Mouse (Mus musculus): ENCODE measurements around the gene Hrk. TPM values are rescaled to one million over a fixed set of nuclear protein-coding genes. Genes with fewer than 3 reads are reported as not detected.

Gene Hrk
- total and polyA plus RNA-seq, 3 experiments, result 0.20 to 0.50 (median 0.50) TPM

DNA sequence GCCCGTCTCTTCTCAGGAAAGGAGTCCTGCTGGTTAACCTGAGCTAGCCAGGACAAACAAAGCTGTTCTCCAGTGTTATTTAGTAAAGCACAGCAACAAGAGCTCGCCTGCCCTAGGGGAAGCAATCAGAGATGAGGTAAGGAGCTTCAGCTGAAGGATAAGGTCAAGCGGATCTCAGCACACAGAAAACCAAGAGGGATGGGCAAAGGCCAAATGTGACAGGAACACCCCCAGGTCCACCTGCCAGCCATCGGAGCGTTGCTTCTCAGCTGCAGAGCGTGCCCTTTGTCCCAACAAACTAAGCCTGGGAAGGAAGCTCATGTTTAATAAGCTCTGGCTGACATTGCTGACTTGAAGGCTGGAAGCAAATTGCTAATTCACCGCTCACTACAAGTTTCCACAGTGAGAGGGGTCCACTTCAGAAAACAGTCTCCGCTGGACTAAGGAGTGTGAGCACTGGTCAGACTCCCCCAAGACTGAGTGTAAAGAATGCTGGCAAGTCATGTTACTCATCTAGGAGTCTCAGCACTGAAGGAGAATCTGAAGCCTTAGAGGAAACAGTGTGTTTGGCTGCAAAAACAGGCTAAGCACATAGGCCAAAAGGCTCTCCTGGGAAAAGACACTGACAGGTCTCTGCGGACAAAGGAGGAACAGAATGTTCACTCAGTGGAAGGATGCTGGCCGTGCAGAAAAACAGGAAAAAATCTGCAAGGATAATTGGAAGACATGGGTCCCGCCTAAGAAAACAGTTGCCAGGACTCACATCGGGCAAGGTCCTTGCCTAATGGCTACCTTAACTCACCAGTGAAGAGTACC lies 21.0 kb upstream of the Hrk start:
- 44% methylated on average over 12 of the region's 12 CpGs for WGBS
- DNase-seq, result peak; percentile 64 to 79
- Histone ChIP-seq H3K27ac (peak overlapping the region; percentile 80), H3K9ac (ENCODE audit: low read depth, low read length) (peak overlapping the region; percentile 45), H3K36me3 (ENCODE audit: control insufficient read depth, insufficient read depth, low read length) (peaks cover 7% of the 10 kb centered on the region; the same call in 1 of the 2 replicates), H3K79me2 (replicated peaks; ENCODE audit: control insufficient read depth, insufficient read depth, low read length) (peaks cover 1% of the 10 kb centered on the region; the same call in 1 of the 2 replicates), H3K27me3 (ENCODE audit: control insufficient read depth, insufficient read depth, low read length) (no peaks in the 10 kb centered on the region), H3K4me1 (ENCODE audit: control insufficient read depth, insufficient read depth, low read length) (peaks cover 47% of the 10 kb centered on the region), H3K4me3 (no peak overlapping the region)
- TF ChIP-seq CTCF (IDR thresholded peaks at IDR 0.05) (no peak), EP300 (IDR thresholded peaks at IDR 0.05; ENCODE audit: insufficient read depth, low read depth, low read length) (peak; percentile 80; the same call in 1 of the 2 replicates), POLR2A (IDR thresholded peaks at IDR 0.05; ENCODE audit: insufficient read depth, low read depth, low read length) (peak; percentile 19; the same call in 1 of the 2 replicates)
- intact Hi-C loops (cut with DNase I), result no loop called here

- H3K27me3 ChIP-seq (ENCODE audit: control insufficient read depth, insufficient read depth, low read length), result no peaks in the 10 kb centered on the region
- DNase-seq, result no peak
- peaks cover 51% of the 10 kb centered on the region for H3K4me1 ChIP-seq (ENCODE audit: control insufficient read depth, insufficient read depth, low read length)
- H3K79me2 ChIP-seq (replicated peaks; ENCODE audit: control insufficient read depth, insufficient read depth, low read length), result peaks cover 3% of the 10 kb centered on the region
- peak overlapping the region; percentile 80 for H3K27ac ChIP-seq
- 86% methylated on average over 4 of the region's 4 CpGs for WGBS
- intact Hi-C loops (cut with DNase I), result no loop called here
- H3K36me3 ChIP-seq (ENCODE audit: control insufficient read depth, insufficient read depth, low read length), result peaks cover 7% of the 10 kb centered on the region; the same call in 1 of the 2 replicates
- TF ChIP-seq POLR2A (IDR thresholded peaks at IDR 0.05; ENCODE audit: insufficient read depth, low read depth, low read length) (no peak), CTCF (IDR thresholded peaks at IDR 0.05) (no peak), EP300 (IDR thresholded peaks at IDR 0.05; ENCODE audit: insufficient read depth, low read depth, low read length) (no peak)
- H3K9ac ChIP-seq (ENCODE audit: low read depth, low read length), result 0 out of 2 replicates have a peak overlapping the region, but pooled peaks have one; percentile 27
- H3K4me3 ChIP-seq, result no peak overlapping the region
Measured at GRCm38 (mm10) chr5:118144327-118144726, 20.1 kb upstream of the Hrk start.

GRCm38 (mm10) chr5:118144770-118145169 lies 19.7 kb upstream of the Hrk start:
- DNase-seq, result no peak
- Histone ChIP-seq H3K9ac (ENCODE audit: low read depth, low read length) (0 out of 2 replicates have a peak overlapping the region, but pooled peaks have one; percentile 27), H3K27ac (peak overlapping the region; percentile 80), H3K4me1 (ENCODE audit: control insufficient read depth, insufficient read depth, low read length) (peaks cover 52% of the 10 kb centered on the region), H3K36me3 (ENCODE audit: control insufficient read depth, insufficient read depth, low read length) (peaks cover 7% of the 10 kb centered on the region; the same call in 1 of the 2 replicates), H3K4me3 (no peak overlapping the region), H3K27me3 (ENCODE audit: control insufficient read depth, insufficient read depth, low read length) (no peaks in the 10 kb centered on the region), H3K79me2 (replicated peaks; ENCODE audit: control insufficient read depth, insufficient read depth, low read length) (peaks cover 3% of the 10 kb centered on the region; the same call in 1 of the 2 replicates)
- intact Hi-C loops (cut with DNase I), result loop anchor here (5.0 kb wide), 1 partner anchor 57 kb away; no protein-coding TSS in a partner anchor
- TF ChIP-seq POLR2A (IDR thresholded peaks at IDR 0.05; ENCODE audit: insufficient read depth, low read depth, low read length) (no peak), EP300 (IDR thresholded peaks at IDR 0.05; ENCODE audit: insufficient read depth, low read depth, low read length) (no peak)
- 35% methylated on average over 6 of the region's 6 CpGs for WGBS

GRCm38 (mm10) chr5:118145458-118145857 lies 19.0 kb upstream of the Hrk start:
- Histone ChIP-seq H3K36me3 (ENCODE audit: control insufficient read depth, insufficient read depth, low read length) (peaks cover 7% of the 10 kb centered on the region; the same call in 1 of the 2 replicates), H3K27ac (peak overlapping the region; percentile 80), H3K27me3 (ENCODE audit: control insufficient read depth, insufficient read depth, low read length) (no peaks in the 10 kb centered on the region), H3K79me2 (replicated peaks; ENCODE audit: control insufficient read depth, insufficient read depth, low read length) (peaks cover 3% of the 10 kb centered on the region; the same call in 1 of the 2 replicates), H3K4me1 (ENCODE audit: control insufficient read depth, insufficient read depth, low read length) (peaks cover 54% of the 10 kb centered on the region), H3K9ac (ENCODE audit: low read depth, low read length) (no peak overlapping the region; the same call in 1 of the 2 replicates), H3K4me3 (no peak overlapping the region)
- no peak for TF ChIP-seq EP300 (IDR thresholded peaks at IDR 0.05; ENCODE audit: insufficient read depth, low read depth, low read length)
- no peak for TF ChIP-seq POLR2A (IDR thresholded peaks at IDR 0.05; ENCODE audit: insufficient read depth, low read depth, low read length)
- no peak for TF ChIP-seq CTCF (IDR thresholded peaks at IDR 0.05)
- 74% methylated on average over 3 of the region's 3 CpGs for whole genome bisulfite sequencing
- intact Hi-C loops (cut with DNase I), result loop anchor here (5.0 kb wide), 1 partner anchor 58 kb away; no protein-coding TSS in a partner anchor
- DNase-seq, result no peak

DNA sequence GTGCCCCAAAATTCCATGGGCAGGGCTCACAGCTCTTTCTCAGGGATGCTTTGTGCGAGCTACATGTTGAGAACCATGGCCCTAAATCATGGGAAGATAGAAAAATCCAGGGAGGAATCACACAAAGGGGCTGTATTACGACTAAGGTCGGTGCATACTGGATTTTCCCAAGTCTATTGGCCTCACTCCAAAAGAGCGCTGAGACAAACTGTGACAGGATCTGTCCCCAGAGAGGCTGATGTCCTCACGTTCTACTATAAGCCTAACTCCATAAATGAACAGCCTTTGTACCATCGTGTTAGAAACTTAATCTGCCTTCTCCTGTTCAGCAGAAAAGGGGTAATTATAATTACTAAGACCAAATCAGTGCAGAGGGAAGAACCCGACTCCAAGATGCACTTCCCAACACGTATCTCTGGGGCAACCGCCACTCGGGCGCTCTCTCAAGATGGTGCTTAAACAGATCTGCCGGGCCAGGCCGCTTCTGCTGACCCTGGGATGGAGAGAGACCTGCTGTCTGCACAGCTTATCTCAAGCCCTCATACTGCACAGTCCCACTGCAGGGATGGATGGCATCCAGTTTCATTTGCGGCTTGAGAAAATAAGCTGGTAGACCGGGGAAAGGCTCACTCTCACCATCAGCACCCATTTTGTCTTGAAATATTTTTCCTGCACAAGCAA lies 18.3 kb upstream of the Hrk start:
- Histone ChIP-seq H3K36me3 (ENCODE audit: control insufficient read depth, insufficient read depth, low read length) (peaks cover 7% of the 10 kb centered on the region; the same call in 1 of the 2 replicates), H3K79me2 (replicated peaks; ENCODE audit: control insufficient read depth, insufficient read depth, low read length) (peaks cover 3% of the 10 kb centered on the region; the same call in 1 of the 2 replicates), H3K4me3 (peak overlapping the region; percentile 0; the same call in 1 of the 2 replicates), H3K27ac (peak overlapping the region; percentile 80), H3K4me1 (ENCODE audit: control insufficient read depth, insufficient read depth, low read length) (peaks cover 54% of the 10 kb centered on the region), H3K27me3 (ENCODE audit: control insufficient read depth, insufficient read depth, low read length) (no peaks in the 10 kb centered on the region), H3K9ac (ENCODE audit: low read depth, low read length) (0 out of 2 replicates have a peak overlapping the region, but pooled peaks have one; percentile 31)
- 26% methylated on average over 15 of the region's 15 CpGs for WGBS
- TF ChIP-seq POLR2A (IDR thresholded peaks at IDR 0.05; ENCODE audit: insufficient read depth, low read depth, low read length) (0 out of 2 replicates have a peak, but pooled peaks have one; percentile 17), EP300 (IDR thresholded peaks at IDR 0.05; ENCODE audit: insufficient read depth, low read depth, low read length) (0 out of 2 replicates have a peak, but pooled peaks have one; percentile 10), CTCF (IDR thresholded peaks at IDR 0.05) (no peak)
- intact Hi-C loops (cut with DNase I), result loop anchor here (1.0 to 5.0 kb wide), 2 partner anchors 9 to 59 kb away; partner anchors contain the start of gene Fbxw8
- peak in 1 of 2 experiments; percentile 48 for DNase-seq

All from heart, adult 2 months (tissue).